Mouse (Mus musculus) skeletal muscle tissue, postnatal 0 days (tissue): Measurements from ENCODE around the gene Acot10. TPM values are rescaled to one million over a fixed set of nuclear protein-coding genes. Genes with fewer than 3 reads are reported as not detected.

Source experiments
- polyA plus RNA-seq: library from polyadenylated mRNA; unstranded; fragments of >200 nt; fragmentation: Nextera tagmentation; extraction: Ambion mirVana; gene quantifications from 2 replicates; pipeline ENCODE4 v1.2.1, GENCODE M21; 2015

The Acot10 gene
- polyA plus RNA-seq, result 0.11 and 0.27 TPM in 2 replicates

GRCm38 (mm10) chr15:20666650-20667049 is at the start of gene Acot10:
TSS of gene Acot10 (minus strand) at chr15:20666750.

Other genes starting within 250 kb of the Acot10 start
- gene Cdh12, start 217.5 kb downstream of the Acot10 start, polyA plus RNA-seq, result 0.07 and 0.18 TPM in 2 replicates